Mouse (Mus musculus) heart, embryonic 16.5 days (tissue): ENCODE measurements around the gene Smim4. TPM values are rescaled to one million over a fixed set of nuclear protein-coding genes. Genes with fewer than 3 reads are reported as not detected.

ENCODE experiments used
- ATAC-seq: fragments of 200-750 bp; cut with Nextera tagmentation; replicated peaks from 2 replicates; pipeline ENCODE4 v1.8.0; 2017; ENCODE audit warnings: moderate number of reproducible peaks; ENCODE audit not compliant: insufficient read depth, low FRiP score; ENCODE audit errors: extremely low read depth
- H3K27ac ChIP-seq: fragments of 300-500 bp; sonication (generic); 2 replicates; pipeline ENCODE4 v1.5.1; 2014; ENCODE audit warnings: mild to moderate bottlenecking, low read length, control low read depth, moderate library complexity
- H3K27me3 ChIP-seq: fragments of 300-500 bp; sonication (generic); 2 replicates; pipeline ENCODE4 v1.6.1; 2014; ENCODE audit warnings: low read length, mixed read lengths; ENCODE audit not compliant: control insufficient read depth, insufficient read depth
- H3K36me3 ChIP-seq: fragments of 300-500 bp; sonication (generic); 2 replicates; pipeline ENCODE4 v1.6.1; 2014; ENCODE audit not compliant: control insufficient read depth, insufficient read depth
- H3K4me1 ChIP-seq: fragments of 300-500 bp; sonication (generic); 2 replicates; pipeline ENCODE4 v1.6.1; 2014; ENCODE audit warnings: low read length, mixed read lengths; ENCODE audit not compliant: control insufficient read depth, insufficient read depth
- H3K4me2 ChIP-seq: fragments of 300-500 bp; sonication (generic); 2 replicates; pipeline ENCODE4 v1.6.1; 2014; ENCODE audit warnings: low read depth, mild to moderate bottlenecking, control low read depth, low read length
- H3K4me3 ChIP-seq: fragments of 300-500 bp; sonication (generic); 2 replicates; pipeline ENCODE4 v1.5.1; 2014; ENCODE audit warnings: mild to moderate bottlenecking, control low read depth, low read length
- H3K9ac ChIP-seq: fragments of 300-500 bp; sonication (generic); 2 replicates; pipeline ENCODE4 v1.6.1; 2014; ENCODE audit warnings: low read length, control low read depth
- H3K9me3 ChIP-seq: fragments of 300-500 bp; sonication (generic); replicated peaks from 2 replicates; pipeline ENCODE4 v1.6.1; 2016; ENCODE audit warnings: low read length; ENCODE audit not compliant: control insufficient read depth
- WGBS: fragments of 180-500 bp; shearing (Covaris S2); extraction: QIAGEN DNeasy Blood & Tissue Kit; methylation state at CpG from one replicate; pipeline ENCODE4 v1.1.7; 2014; 5-methylcytosine and 5-hydroxymethylcytosine counted together
- polyA plus RNA-seq: library from polyadenylated mRNA; unstranded; fragments of >200 nt; fragmentation: Nextera tagmentation; extraction: Ambion mirVana; gene quantifications from 2 replicates; pipeline ENCODE4 v1.2.1, GENCODE M21; 2015

The Smim4 gene
- 90.4 and 95.8 TPM in 2 replicates for polyA plus RNA-seq

DNA sequence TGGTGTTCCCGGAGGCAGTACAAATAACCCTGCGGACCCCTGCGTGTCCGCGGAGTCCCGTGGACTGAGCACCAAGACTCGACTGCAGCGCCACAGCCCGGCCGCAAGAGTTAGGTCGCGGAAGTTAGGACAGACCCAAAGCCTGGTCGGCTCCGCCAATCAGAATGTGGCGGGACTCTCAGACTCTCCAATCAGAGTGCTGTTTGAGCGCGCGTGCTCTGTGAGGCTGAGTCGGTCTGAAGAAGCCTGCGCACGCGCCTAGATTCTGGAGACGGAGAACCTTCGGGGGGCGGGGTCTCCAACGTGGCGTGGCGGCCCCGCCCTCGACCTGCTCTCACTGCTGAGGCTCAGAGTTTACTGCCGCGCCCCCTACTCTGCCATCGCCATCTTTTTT is at the start of gene Smim4:
Gene Smim4 (minus strand): TSS at position 131 of the 394 bp plus-strand sequence.
- ATAC-seq: peak; percentile 92
- Histone ChIP-seq H3K4me1 (peaks cover 56% of the 10 kb centered on the region), H3K27me3 (no peaks in the 10 kb centered on the region), H3K4me3 (peak within 1 kb of the TSS; percentile 87), H3K9ac (peak within 1 kb of the TSS; percentile 94), H3K36me3 (peaks cover 6% of the 10 kb centered on the region), H3K27ac (peak within 1 kb of the TSS; percentile 99), H3K4me2 (peak within 1 kb of the TSS; percentile 87), H3K9me3 (no peaks in the 10 kb centered on the region)
- under 1% methylated on average over 33 of the region's 33 CpGs for WGBS

DNA sequence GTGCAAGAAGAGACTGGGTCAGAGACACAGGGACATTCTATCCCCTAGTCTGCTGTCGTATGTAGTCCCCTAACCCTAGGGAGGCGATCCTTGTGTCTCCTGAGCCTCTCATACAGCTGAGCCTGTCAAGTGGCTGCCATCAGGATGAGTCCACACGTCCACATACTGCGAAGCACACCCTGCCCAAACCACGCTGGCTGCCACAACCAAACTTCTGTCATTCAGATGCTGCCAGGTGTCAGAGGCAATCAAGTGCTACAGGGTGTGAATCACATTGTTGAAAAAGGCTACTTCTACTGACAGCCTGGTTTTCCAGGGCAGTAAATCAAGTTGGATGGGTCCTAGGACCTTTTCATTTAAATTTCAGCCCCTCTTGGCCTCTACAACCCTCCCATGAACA is 49.0 kb upstream of the Smim4 start:
- no peaks in the 10 kb centered on the region for H3K27me3 ChIP-seq
- no peak overlapping the region for H3K4me2 ChIP-seq
- no peak for ATAC-seq
- no peaks in the 10 kb centered on the region for H3K9me3 ChIP-seq
- H3K9ac ChIP-seq: no peak overlapping the region
- WGBS: 85% methylated on average over 5 of the region's 5 CpGs
- no peak overlapping the region for H3K27ac ChIP-seq
- no peak overlapping the region for H3K4me3 ChIP-seq
- peaks cover 9% of the 10 kb centered on the region; the same call in 1 of the 2 replicates for H3K4me1 ChIP-seq
- peaks cover 91% of the 10 kb centered on the region for H3K36me3 ChIP-seq

DNA sequence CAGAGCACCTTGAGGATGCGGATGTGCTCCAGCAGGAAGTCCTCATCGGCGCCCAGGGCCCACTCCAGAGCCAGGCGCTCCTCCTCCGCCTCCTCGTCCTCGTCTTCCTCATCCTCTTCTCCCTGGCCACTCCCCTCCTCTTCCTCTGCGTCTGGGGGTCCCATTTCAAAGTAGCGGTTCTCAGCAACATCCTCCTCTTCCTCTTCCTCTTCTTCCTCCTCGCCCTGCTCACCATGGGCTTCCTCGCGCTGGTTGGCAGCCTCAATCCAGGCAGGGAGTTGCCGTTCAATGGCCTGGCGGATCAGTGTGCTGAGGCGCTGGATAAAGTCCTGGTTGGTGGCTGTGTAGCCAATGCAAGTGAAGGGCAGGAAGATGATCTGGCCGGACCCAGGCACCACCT is 48.5 kb upstream of the Smim4 start:
- H3K4me3 ChIP-seq: no peak overlapping the region
- H3K9me3 ChIP-seq: no peaks in the 10 kb centered on the region
- no peak overlapping the region for H3K27ac ChIP-seq
- WGBS: 81% methylated on average over 16 of the region's 16 CpGs
- H3K27me3 ChIP-seq: no peaks in the 10 kb centered on the region
- peaks cover 91% of the 10 kb centered on the region for H3K36me3 ChIP-seq
- H3K9ac ChIP-seq: no peak overlapping the region
- ATAC-seq: no peak
- H3K4me1 ChIP-seq: peaks cover 12% of the 10 kb centered on the region
- H3K4me2 ChIP-seq: no peak overlapping the region

DNA sequence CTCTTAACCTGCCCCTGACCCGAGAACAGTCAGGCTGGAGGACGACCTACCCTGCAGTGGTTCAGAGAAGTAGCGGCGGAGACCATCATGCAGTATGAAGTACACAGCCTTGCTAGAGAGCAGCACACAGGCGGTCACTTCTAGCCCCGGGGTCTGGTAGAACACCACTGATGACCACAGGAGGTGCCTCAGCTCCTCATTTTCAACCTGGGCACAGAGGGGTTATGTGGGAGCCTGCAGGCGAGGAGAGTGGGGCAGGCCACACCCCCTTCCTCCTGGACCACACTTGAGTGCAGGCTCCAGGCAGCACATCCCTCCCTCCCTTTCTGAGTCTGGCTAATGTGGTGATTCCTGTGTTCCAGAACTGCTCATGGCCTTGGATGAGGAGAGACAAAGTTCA is 44.8 kb upstream of the Smim4 start:
- H3K9ac ChIP-seq: no peak overlapping the region
- WGBS: 84% methylated on average over 7 of the region's 7 CpGs
- H3K4me3 ChIP-seq: no peak overlapping the region
- ATAC-seq: no peak
- peaks cover 76% of the 10 kb centered on the region for H3K36me3 ChIP-seq
- peaks cover 15% of the 10 kb centered on the region for H3K4me1 ChIP-seq
- no peaks in the 10 kb centered on the region for H3K9me3 ChIP-seq
- no peaks in the 10 kb centered on the region for H3K27me3 ChIP-seq
- peak overlapping the region; percentile 38 for H3K27ac ChIP-seq
- no peak overlapping the region for H3K4me2 ChIP-seq

DNA sequence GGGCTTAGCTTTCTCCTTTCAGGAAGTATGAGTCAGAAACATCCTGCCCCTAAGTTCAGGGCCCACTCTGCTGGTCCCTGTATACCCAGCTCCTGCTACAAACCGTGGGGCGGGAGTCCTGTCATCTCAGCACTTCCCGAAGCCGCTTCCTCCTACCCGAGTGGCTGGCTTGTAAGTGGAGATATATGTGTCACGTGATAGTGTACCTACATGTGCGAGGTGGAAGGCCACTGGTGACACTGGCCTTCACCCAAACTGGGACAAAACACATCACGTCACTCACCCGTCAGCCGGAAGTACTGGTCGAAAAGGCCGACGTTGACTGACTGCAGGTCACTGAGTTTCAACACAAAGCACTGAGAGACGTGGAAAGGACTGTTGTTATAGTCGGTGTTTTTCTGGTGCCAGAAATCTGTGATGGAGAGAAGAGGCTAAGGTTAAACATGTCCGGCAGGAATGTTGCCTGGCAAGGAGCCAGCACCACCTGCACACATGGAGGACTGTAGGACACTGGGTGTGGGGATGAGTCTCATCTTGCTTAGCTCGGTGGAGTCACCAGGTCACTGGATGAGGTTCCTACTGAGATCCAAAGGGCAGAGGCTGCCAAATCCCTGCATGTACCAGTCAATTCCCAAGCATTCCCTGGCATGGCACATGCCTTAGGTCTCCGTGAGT is 44.2 kb upstream of the Smim4 start:
- WGBS: 53% methylated on average over 18 of the region's 18 CpGs
- Histone ChIP-seq H3K27ac (peak overlapping the region; percentile 38), H3K4me2 (no peak overlapping the region), H3K4me3 (no peak overlapping the region), H3K4me1 (peaks cover 15% of the 10 kb centered on the region), H3K27me3 (no peaks in the 10 kb centered on the region), H3K36me3 (peaks cover 73% of the 10 kb centered on the region), H3K9me3 (no peaks in the 10 kb centered on the region), H3K9ac (no peak overlapping the region)
- ATAC-seq: peak; percentile 32

DNA sequence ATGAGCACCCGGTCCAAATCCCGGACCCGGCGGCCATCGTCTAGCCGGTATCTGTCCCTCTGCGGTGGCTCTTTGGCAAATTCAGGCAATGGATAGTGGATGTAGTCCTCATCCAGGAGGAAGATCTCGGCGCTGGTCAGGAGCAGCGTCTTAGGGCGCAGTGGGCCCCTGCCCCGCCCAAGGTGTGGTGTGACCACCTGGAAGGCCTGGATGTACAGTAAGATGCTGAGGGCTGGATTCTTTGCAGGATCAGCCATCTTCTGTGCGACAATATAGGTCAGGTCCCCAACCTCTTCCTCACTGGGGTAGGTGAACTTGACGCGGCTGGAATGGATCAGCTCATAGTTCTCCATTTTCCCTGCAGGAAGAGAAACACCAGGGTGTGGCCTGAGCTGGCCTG is 43.1 kb upstream of the Smim4 start:
- peaks cover 15% of the 10 kb centered on the region for H3K4me1 ChIP-seq
- H3K4me2 ChIP-seq: no peak overlapping the region
- no peaks in the 10 kb centered on the region for H3K9me3 ChIP-seq
- H3K36me3 ChIP-seq: peaks cover 62% of the 10 kb centered on the region
- WGBS: 94% methylated on average over 15 of the region's 15 CpGs
- H3K9ac ChIP-seq: no peak overlapping the region
- no peak overlapping the region for H3K4me3 ChIP-seq
- H3K27me3 ChIP-seq: no peaks in the 10 kb centered on the region
- H3K27ac ChIP-seq: peak overlapping the region; percentile 31; the same call in 1 of the 2 replicates
- no peak for ATAC-seq

DNA sequence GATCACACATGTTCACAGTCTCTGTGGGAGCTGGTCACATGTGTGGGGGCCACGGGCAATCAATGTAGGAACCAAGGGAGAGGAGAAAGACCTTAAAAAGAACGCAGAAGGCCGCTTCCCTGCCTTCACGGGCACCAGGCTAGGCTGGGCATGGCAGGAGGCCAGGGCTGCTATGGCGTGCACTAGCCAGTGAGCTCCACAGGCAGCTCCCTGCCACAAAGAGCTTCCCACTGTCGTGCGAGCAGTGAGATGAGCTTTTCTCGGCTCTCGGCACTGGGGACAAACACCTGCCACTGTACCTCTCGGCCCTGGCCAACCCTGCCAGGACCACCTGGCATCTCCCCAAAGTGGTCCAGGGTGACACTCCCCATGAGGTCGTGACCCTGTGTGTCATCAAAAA is 42.6 kb upstream of the Smim4 start:
- Histone ChIP-seq H3K9ac (no peak overlapping the region), H3K4me1 (peaks cover 15% of the 10 kb centered on the region), H3K4me2 (no peak overlapping the region), H3K9me3 (no peaks in the 10 kb centered on the region), H3K27ac (no peak overlapping the region), H3K36me3 (peaks cover 57% of the 10 kb centered on the region), H3K27me3 (no peaks in the 10 kb centered on the region), H3K4me3 (no peak overlapping the region)
- whole genome bisulfite sequencing: 92% methylated on average over 11 of the region's 11 CpGs
- ATAC-seq: no peak

DNA sequence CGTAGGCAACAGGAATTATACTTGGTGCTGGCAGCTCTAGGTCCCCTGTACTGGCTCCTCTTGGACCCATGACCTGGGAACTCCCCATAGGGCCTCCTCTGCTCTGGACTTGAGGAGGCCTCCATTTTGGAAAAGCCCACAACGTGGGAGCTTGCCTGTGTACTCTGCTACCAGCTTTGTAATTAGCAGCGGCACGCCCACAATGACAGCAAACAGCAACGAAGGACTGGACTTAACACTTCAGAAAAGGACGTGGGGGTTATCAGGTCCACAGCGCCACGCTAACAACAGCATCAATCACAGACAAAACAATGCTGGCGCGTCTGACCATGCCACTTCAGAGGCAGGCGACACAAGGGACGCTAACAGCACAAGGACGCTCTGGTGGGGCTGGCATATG is 42.2 kb upstream of the Smim4 start:
- Histone ChIP-seq H3K4me2 (no peak overlapping the region), H3K27ac (no peak overlapping the region), H3K9me3 (no peaks in the 10 kb centered on the region), H3K4me3 (no peak overlapping the region), H3K36me3 (peaks cover 53% of the 10 kb centered on the region), H3K27me3 (no peaks in the 10 kb centered on the region), H3K9ac (no peak overlapping the region), H3K4me1 (peaks cover 16% of the 10 kb centered on the region)
- ATAC-seq: no peak
- WGBS: 73% methylated on average over 13 of the region's 13 CpGs

DNA sequence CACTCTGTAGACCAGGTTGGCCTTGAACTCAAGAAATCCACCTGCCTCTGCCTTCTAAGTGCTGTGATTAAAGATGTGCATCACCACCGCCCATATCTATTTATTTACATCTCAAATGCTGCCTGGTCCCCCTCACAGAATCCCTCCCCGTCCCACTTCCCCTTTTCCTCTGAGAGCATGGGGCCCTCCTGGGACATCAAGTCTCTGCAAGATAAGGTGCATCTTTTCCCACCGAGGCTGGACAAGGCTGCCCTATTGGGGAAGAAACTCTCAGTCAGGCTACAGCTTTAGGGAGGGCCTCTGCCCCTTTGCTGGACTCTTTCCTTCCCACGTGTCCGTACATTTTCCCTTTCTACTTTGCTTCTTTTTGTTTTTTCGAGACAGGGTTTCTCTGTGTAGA is 40.8 kb upstream of the Smim4 start:
- Histone ChIP-seq H3K36me3 (peaks cover 40% of the 10 kb centered on the region), H3K4me3 (no peak overlapping the region), H3K9ac (no peak overlapping the region), H3K4me2 (no peak overlapping the region), H3K9me3 (no peaks in the 10 kb centered on the region), H3K27ac (no peak overlapping the region), H3K4me1 (peaks cover 25% of the 10 kb centered on the region), H3K27me3 (no peaks in the 10 kb centered on the region)
- 53% methylated on average over 6 of the region's 6 CpGs for WGBS
- ATAC-seq: no peak
